ENCODE assay signal across 15 mouse cellular contexts in genomic region chr9:71906522-71906921, GRCm38 (mm10).
"Had no signal": no experiment of that assay in that cellular context is flagged by ENCODE, and none has a peak within 500 bp of the region (broad histone marks: within the 10 kb centered on the region; RNA-seq: fewer than 3 reads in every experiment).

No protein-coding gene starts in this region.

- DNase-seq: retina, postnatal 1 day; right cerebral cortex, adult 18-20 months; right cerebral cortex, postnatal 14 days; right cerebral cortex, postnatal 25 days; right cerebral cortex, postnatal 4 days; spleen, adult 18-20 months; thymus, adult 18-20 months; thymus, adult 2 months; thymus, postnatal 14 days; thymus, postnatal 25 days; thymus, postnatal 36 days; thymus, postnatal 4 days had no signal

- H3K4me2 ChIP-seq: neural tube, embryonic 15.5 days; stomach, embryonic 15.5 days had no signal

- H3K4me3 ChIP-seq: neural tube, embryonic 15.5 days; stomach, embryonic 15.5 days had no signal

- H3K27me3 ChIP-seq: neural tube, embryonic 15.5 days; stomach, embryonic 15.5 days had no signal

- H3K27ac ChIP-seq: neural tube, embryonic 15.5 days; stomach, embryonic 15.5 days; stomach, postnatal 0 days had no signal

- H3K9ac ChIP-seq: neural tube, embryonic 15.5 days; stomach, embryonic 15.5 days had no signal

- H3K4me1 ChIP-seq: neural tube, embryonic 15.5 days; stomach, embryonic 15.5 days had no signal

- H3K9me3 ChIP-seq: neural tube, embryonic 15.5 days; stomach, embryonic 15.5 days had no signal
